Mouse (Mus musculus) midbrain, embryonic 13.5 days (tissue): ENCODE measurements around the gene Slfn14. TPM values are rescaled to one million over a fixed set of nuclear protein-coding genes. Genes with fewer than 3 reads are reported as not detected.
"Not testable (repeated sequence)": the region's sequence is repeated elsewhere in the genome, so short reads cannot be mapped to it uniquely, and the experiment has no call there.

Source experiments
- ATAC-seq: fragments of 200-750 bp; cut with Nextera tagmentation; 2 replicates; pipeline ENCODE4 v1.8.0; 2017; ENCODE audit warnings: mild to moderate bottlenecking, moderate TSS enrichment, moderate library complexity
- H3K27ac ChIP-seq: fragments of 300-500 bp; sonication (generic); 2 replicates; pipeline ENCODE4 v1.5.1; 2015; ENCODE audit warnings: inconsistent platforms, mild to moderate bottlenecking, moderate library complexity
- H3K27me3 ChIP-seq: fragments of 300-500 bp; sonication (generic); 2 replicates; pipeline ENCODE4 v1.6.1; 2015; ENCODE audit warnings: mild to moderate bottlenecking, inconsistent platforms
- H3K36me3 ChIP-seq: fragments of 300-500 bp; sonication (generic); 2 replicates; pipeline ENCODE4 v1.6.1; 2015; ENCODE audit warnings: mild to moderate bottlenecking, inconsistent platforms
- H3K4me1 ChIP-seq: fragments of 300-500 bp; sonication (generic); replicated peaks from 2 replicates; pipeline ENCODE4 v1.6.1; 2015; ENCODE audit warnings: inconsistent platforms
- H3K4me2 ChIP-seq: fragments of 300-500 bp; sonication (generic); replicated peaks from 2 replicates; pipeline ENCODE4 v1.6.1; 2015; ENCODE audit warnings: moderate library complexity, mild to moderate bottlenecking, inconsistent platforms
- H3K4me3 ChIP-seq: fragments of 300-500 bp; sonication (generic); replicated peaks from 2 replicates; pipeline ENCODE4 v1.5.1; 2015; ENCODE audit warnings: mild to moderate bottlenecking, inconsistent platforms
- H3K9ac ChIP-seq: fragments of 300-500 bp; sonication (generic); replicated peaks from 2 replicates; pipeline ENCODE4 v1.6.1; 2015; ENCODE audit warnings: mild to moderate bottlenecking, inconsistent platforms
- H3K9me3 ChIP-seq: fragments of 300-500 bp; sonication (generic); 2 replicates; pipeline ENCODE4 v1.6.1; 2016; ENCODE audit warnings: mild to moderate bottlenecking, inconsistent platforms
- WGBS: fragments of 180-500 bp; shearing (Covaris S2); methylation state at CpG from one replicate; pipeline ENCODE4 v1.1.7; 2015; 5-methylcytosine and 5-hydroxymethylcytosine counted together
- polyA plus RNA-seq: library from polyadenylated mRNA; unstranded; fragments of >200 nt; fragmentation: Nextera tagmentation; extraction: Ambion mirVana; gene quantifications from 2 replicates; pipeline ENCODE4 v1.2.1, GENCODE M21; 2015

Gene Slfn14
- polyA plus RNA-seq, 1 experiment from 2014 or later, result 0.15 TPM

GRCm38 (mm10) chr11:83279024-83279423 lies 7.5 kb downstream of the Slfn14 start:
- H3K9me3 ChIP-seq, result no peaks in the 10 kb centered on the region
- no peaks in the 10 kb centered on the region for H3K36me3 ChIP-seq
- no peak overlapping the region for H3K27ac ChIP-seq
- H3K9ac ChIP-seq, result no peak overlapping the region
- 89% methylated on average over 4 of the region's 4 CpGs for WGBS
- no peaks in the 10 kb centered on the region for H3K27me3 ChIP-seq
- H3K4me3 ChIP-seq, result no peak overlapping the region
- H3K4me2 ChIP-seq, result no peak overlapping the region
- no peak for ATAC-seq
- no peaks in the 10 kb centered on the region for H3K4me1 ChIP-seq

DNA sequence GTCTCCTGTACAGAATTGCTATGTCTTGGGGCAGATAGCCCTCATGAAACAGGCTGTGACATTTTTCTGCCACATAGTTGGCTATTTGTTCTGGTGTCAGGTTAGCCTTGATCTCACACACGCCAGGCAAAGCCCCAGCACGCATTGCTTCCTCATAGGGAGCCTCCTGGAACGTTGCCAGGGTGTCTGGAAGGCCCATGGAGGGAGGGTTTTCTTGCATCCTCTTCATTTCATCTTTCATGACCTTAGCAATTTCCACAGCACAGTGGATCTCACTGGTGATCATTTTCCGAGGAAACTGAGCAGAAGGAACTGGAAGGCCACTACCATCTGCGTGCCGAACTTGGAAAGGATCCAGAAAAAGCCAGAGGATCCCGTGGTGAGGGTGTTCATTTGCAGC lies 10.3 kb downstream of the Slfn14 start:
- no peak overlapping the region for H3K27ac ChIP-seq
- no peaks in the 10 kb centered on the region for H3K9me3 ChIP-seq
- no peak for ATAC-seq
- H3K4me3 ChIP-seq, result no peak overlapping the region
- H3K27me3 ChIP-seq, result no peaks in the 10 kb centered on the region
- H3K4me2 ChIP-seq, result no peak overlapping the region
- H3K9ac ChIP-seq, result no peak overlapping the region
- H3K36me3 ChIP-seq, result no peaks in the 10 kb centered on the region
- no peaks in the 10 kb centered on the region for H3K4me1 ChIP-seq
- 75% methylated on average over 7 of the region's 7 CpGs for WGBS

GRCm38 (mm10) chr11:83271951-83272843 lies 14.3 kb downstream of the Slfn14 start:
- 0 out of 2 replicates have a peak, but pooled peaks cover 6% of the 10 kb centered on the region for H3K4me1 ChIP-seq
- H3K9me3 ChIP-seq, result no peaks in the 10 kb centered on the region
- no peaks in the 10 kb centered on the region for H3K27me3 ChIP-seq
- 0 out of 2 replicates have a peak overlapping the region, but pooled peaks have one; percentile 53 for H3K4me3 ChIP-seq
- ATAC-seq, result 0 out of 2 replicates have a peak, but pooled peaks have one; percentile 5
- peak overlapping the region; percentile 64; the same call in 1 of the 2 replicates for H3K4me2 ChIP-seq
- no peak overlapping the region for H3K9ac ChIP-seq
- H3K27ac ChIP-seq, result peak overlapping the region; percentile 81
- WGBS, result 22% methylated on average over 2 of the region's 2 CpGs
- H3K36me3 ChIP-seq, result no peaks in the 10 kb centered on the region

GRCm38 (mm10) chr11:83271151-83271950 lies 15.2 kb downstream of the Slfn14 start:
- 0% methylated on average over 26 of the region's 26 CpGs for WGBS
- H3K4me3 ChIP-seq, result peak overlapping the region; percentile 53
- H3K9me3 ChIP-seq, result no peaks in the 10 kb centered on the region
- H3K27me3 ChIP-seq, result no peaks in the 10 kb centered on the region
- H3K27ac ChIP-seq, result peak overlapping the region; percentile 81
- H3K9ac ChIP-seq, result peak overlapping the region; percentile 69
- peak; percentile 90 for ATAC-seq
- H3K36me3 ChIP-seq, result no peaks in the 10 kb centered on the region
- 0 out of 2 replicates have a peak, but pooled peaks cover 6% of the 10 kb centered on the region for H3K4me1 ChIP-seq
- H3K4me2 ChIP-seq, result peak overlapping the region; percentile 64

- Histone ChIP-seq H3K4me1 (0 out of 2 replicates have a peak, but pooled peaks cover 6% of the 10 kb centered on the region), H3K9ac (peak overlapping the region; percentile 69), H3K9me3 (no peaks in the 10 kb centered on the region), H3K27ac (peak overlapping the region; percentile 81), H3K4me2 (peak overlapping the region; percentile 64), H3K27me3 (no peaks in the 10 kb centered on the region), H3K4me3 (peak overlapping the region; percentile 53), H3K36me3 (no peaks in the 10 kb centered on the region)
- peak; percentile 70; the same call in 1 of the 2 replicates for ATAC-seq
- 0% methylated on average over 6 of the region's 6 CpGs for whole genome bisulfite sequencing
Observed at GRCm38 (mm10) chr11:83270842-83271150, 15.7 kb downstream of the Slfn14 start.

- no peak for ATAC-seq
- Histone ChIP-seq H3K27me3 (no peaks in the 10 kb centered on the region), H3K4me2 (no peak overlapping the region), H3K27ac (no peak overlapping the region), H3K36me3 (no peaks in the 10 kb centered on the region), H3K9ac (no peak overlapping the region), H3K9me3 (no peaks in the 10 kb centered on the region), H3K4me1 (no peaks in the 10 kb centered on the region), H3K4me3 (no peak overlapping the region)
- WGBS, result 62% methylated on average over 3 of the region's 3 CpGs
Observed at GRCm38 (mm10) chr11:83263146-83263545, 23.4 kb downstream of the Slfn14 start.

DNA sequence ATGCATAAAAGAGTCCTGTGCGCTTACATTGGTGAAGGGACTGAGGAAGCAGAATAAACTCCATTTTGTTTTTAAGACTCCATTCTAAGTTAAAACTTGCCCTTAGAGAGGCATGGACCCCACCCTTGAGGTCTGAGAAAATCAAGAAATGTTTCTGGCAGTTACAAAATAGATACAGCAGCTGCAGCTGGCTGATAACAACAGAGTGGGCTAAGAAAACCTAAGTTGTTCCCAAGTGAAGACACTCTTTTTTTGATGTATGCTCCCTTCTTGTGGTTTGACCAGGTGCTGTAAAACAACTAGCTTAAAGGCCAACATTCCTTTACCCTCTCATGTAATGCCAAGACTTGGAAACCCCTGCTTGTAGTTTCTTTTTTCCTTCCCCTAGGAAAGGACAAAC lies 23.9 kb downstream of the Slfn14 start:
- Histone ChIP-seq H3K27ac (no peak overlapping the region), H3K36me3 (no peaks in the 10 kb centered on the region), H3K9me3 (no peaks in the 10 kb centered on the region), H3K4me2 (no peak overlapping the region), H3K27me3 (no peaks in the 10 kb centered on the region), H3K4me3 (no peak overlapping the region), H3K4me1 (no peaks in the 10 kb centered on the region), H3K9ac (no peak overlapping the region)
- WGBS, result 91% methylated on average over 1 of the region's 1 CpGs
- ATAC-seq, result no peak

DNA sequence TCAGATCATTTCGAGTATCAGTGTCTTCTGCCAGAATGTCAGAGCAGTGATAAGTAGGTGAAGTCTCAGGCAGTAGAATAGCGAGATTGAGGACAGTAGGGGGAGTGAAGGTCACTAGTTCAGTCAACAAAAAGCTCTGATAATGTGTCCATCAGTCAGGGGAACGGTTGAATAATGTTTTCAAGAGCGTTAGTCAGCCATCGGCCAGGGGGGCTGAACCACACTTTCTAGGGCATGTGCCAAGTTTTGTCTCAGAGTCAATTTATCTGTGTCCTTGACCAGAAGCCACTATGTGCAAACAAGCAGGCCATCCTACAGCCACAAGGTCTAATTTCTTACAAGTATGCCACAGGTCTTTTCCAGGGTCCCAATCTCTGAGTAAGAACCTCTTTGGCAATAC lies 29.3 kb downstream of the Slfn14 start:
- 75% methylated on average over 5 of the region's 5 CpGs for WGBS

DNA sequence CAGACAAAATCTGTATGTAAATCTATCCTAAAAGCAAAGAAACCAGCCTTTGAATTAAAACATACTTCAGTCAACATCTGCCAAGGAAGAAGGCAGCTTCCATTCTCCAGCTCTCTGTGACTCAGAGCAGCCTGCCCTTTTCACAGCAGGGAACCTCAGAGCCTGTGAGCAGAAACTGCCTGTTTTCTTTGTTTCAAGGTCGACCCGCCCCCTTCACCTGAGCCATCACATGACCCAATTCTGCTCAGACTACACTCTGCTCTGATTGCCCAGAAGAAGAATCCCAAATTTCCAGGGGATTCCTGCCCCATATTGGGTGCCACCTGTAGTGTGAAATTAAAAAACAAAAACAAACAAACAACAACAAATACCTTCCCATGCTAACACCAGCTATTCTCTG lies 46.7 kb downstream of the Slfn14 start:
- no peaks in the 10 kb centered on the region for H3K36me3 ChIP-seq
- no peak overlapping the region for H3K9ac ChIP-seq
- H3K4me1 ChIP-seq, result no peaks in the 10 kb centered on the region
- no peaks in the 10 kb centered on the region for H3K9me3 ChIP-seq
- H3K27ac ChIP-seq, result no peak overlapping the region
- WGBS, result 18% methylated on average over 2 of the region's 2 CpGs
- H3K4me3 ChIP-seq, result no peak overlapping the region
- H3K4me2 ChIP-seq, result no peak overlapping the region
- no peaks in the 10 kb centered on the region for H3K27me3 ChIP-seq
- ATAC-seq, result no peak

More for the DNA sequence above, 29.3 kb downstream of the Slfn14 start:
- not testable (repeated sequence) for H3K9me3 ChIP-seq, H3K4me2 ChIP-seq, H3K4me1 ChIP-seq, H3K9ac ChIP-seq, H3K27ac ChIP-seq, H3K27me3 ChIP-seq, ATAC-seq, H3K36me3 ChIP-seq, H3K4me3 ChIP-seq

DNA sequence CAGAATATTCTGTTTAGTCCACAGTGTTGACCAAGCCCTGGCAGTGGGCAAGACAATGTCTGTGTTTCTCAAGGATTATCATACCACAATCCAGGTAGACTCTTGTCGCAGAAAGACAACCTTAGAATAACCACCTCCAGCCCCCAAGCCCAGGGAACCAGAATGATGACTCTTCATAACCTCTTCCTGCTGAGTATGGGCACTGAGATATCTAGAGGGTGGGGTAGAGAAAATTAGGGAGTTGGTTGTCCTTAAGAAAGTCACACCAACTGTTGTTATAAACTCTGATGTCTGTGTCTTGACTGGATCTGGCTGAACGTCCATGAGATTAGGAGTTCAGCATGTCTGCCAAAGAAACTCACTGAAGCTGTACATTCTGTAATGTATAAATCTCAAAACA lies 48.1 kb downstream of the Slfn14 start:
- ATAC-seq, result no peak
- no peaks in the 10 kb centered on the region for H3K4me1 ChIP-seq
- H3K9ac ChIP-seq, result no peak overlapping the region
- WGBS, result 94% methylated on average over 2 of the region's 2 CpGs
- H3K36me3 ChIP-seq, result no peaks in the 10 kb centered on the region
- no peaks in the 10 kb centered on the region for H3K9me3 ChIP-seq
- no peak overlapping the region for H3K27ac ChIP-seq
- H3K4me2 ChIP-seq, result no peak overlapping the region
- H3K27me3 ChIP-seq, result no peaks in the 10 kb centered on the region
- no peak overlapping the region for H3K4me3 ChIP-seq

GRCm38 (mm10) chr11:83237390-83237789 lies 49.1 kb downstream of the Slfn14 start:
- not testable (repeated sequence) for H3K27me3 ChIP-seq, H3K27ac ChIP-seq, H3K4me1 ChIP-seq, H3K9me3 ChIP-seq, H3K36me3 ChIP-seq, H3K4me2 ChIP-seq, H3K9ac ChIP-seq, H3K4me3 ChIP-seq, ATAC-seq
- WGBS, result 83% methylated on average over 9 of the region's 9 CpGs

- not testable (repeated sequence) for H3K4me3 ChIP-seq, H3K27me3 ChIP-seq, H3K9ac ChIP-seq, H3K4me2 ChIP-seq, H3K27ac ChIP-seq, H3K4me1 ChIP-seq, H3K9me3 ChIP-seq, H3K36me3 ChIP-seq, ATAC-seq
- WGBS, result 40% methylated on average over 5 of the region's 5 CpGs
Observed at GRCm38 (mm10) chr11:83233621-83234020, 52.9 kb downstream of the Slfn14 start.
